Mouse (Mus musculus) midbrain, embryonic 15.5 days (tissue): ENCODE data around the gene Nr2c1. TPM values are rescaled to one million over a fixed set of nuclear protein-coding genes. Genes with fewer than 3 reads are reported as not detected.
A peak's percentile ranks its signal among the peaks of the same experiment; 100 is the strongest.

Source experiments
- ATAC-seq: fragments of 200-750 bp; cut with Nextera tagmentation; replicated peaks from 2 replicates; pipeline ENCODE4 v1.8.0; 2017; ENCODE audit warnings: moderate TSS enrichment
- H3K27ac ChIP-seq: fragments of 300-500 bp; sonication (generic); 2 replicates; pipeline ENCODE4 v1.5.1; 2015; ENCODE audit warnings: mild to moderate bottlenecking, inconsistent platforms
- H3K27me3 ChIP-seq: fragments of 300-500 bp; sonication (generic); replicated peaks from 2 replicates; pipeline ENCODE4 v1.6.1; 2015; ENCODE audit warnings: inconsistent platforms
- H3K36me3 ChIP-seq: fragments of 300-500 bp; sonication (generic); replicated peaks from 2 replicates; pipeline ENCODE4 v1.6.1; 2015; ENCODE audit warnings: inconsistent platforms
- H3K4me1 ChIP-seq: fragments of 300-500 bp; sonication (generic); 2 replicates; pipeline ENCODE4 v1.6.1; 2015; ENCODE audit warnings: inconsistent platforms
- H3K4me2 ChIP-seq: fragments of 300-500 bp; sonication (generic); 2 replicates; pipeline ENCODE4 v1.6.1; 2015; ENCODE audit warnings: inconsistent platforms, mild to moderate bottlenecking, moderate library complexity
- H3K4me3 ChIP-seq: fragments of 300-500 bp; sonication (generic); 2 replicates; pipeline ENCODE4 v1.5.1; 2015; ENCODE audit warnings: mild to moderate bottlenecking, inconsistent platforms
- H3K9ac ChIP-seq: fragments of 300-500 bp; sonication (generic); 2 replicates; pipeline ENCODE4 v1.6.1; 2015; ENCODE audit warnings: mild to moderate bottlenecking, inconsistent platforms
- H3K9me3 ChIP-seq: fragments of 300-500 bp; sonication (generic); 2 replicates; pipeline ENCODE4 v1.6.1; 2016; ENCODE audit warnings: inconsistent platforms
- WGBS: fragments of 180-500 bp; shearing (Covaris S2); methylation state at CpG from one replicate; pipeline ENCODE4 v1.1.7; 2015; ENCODE audit warnings: mixed read lengths; 5-methylcytosine and 5-hydroxymethylcytosine counted together
- polyA plus RNA-seq: library from polyadenylated mRNA; unstranded; fragments of >200 nt; fragmentation: Nextera tagmentation; extraction: Ambion mirVana; gene quantifications from 2 replicates; pipeline ENCODE4 v1.2.1, GENCODE M21; 2015

The Nr2c1 gene
- polyA plus RNA-seq, 1 experiment from 2014 or later = 8.0 TPM

DNA sequence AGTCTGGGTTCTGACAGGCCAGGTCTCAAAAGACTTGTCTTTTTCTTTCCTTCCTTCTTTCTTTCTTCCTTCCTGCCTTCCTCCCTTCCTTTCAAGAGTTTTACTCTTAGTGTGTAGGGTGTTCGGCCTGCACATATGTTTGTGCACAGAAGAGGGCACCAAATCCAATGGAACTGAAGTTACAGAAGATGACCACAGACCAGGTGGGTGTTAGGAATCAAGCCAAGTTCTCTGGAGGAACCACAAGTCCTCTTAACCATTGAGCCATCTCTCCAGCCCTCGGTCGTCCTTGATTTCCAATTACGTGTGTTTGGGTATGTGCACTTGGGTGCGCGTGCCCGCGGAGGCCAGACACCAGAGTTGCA, 450 bp upstream of the Nr2c1 start:
- Histone ChIP-seq H3K4me1 (peaks cover 16% of the 10 kb centered on the region), H3K36me3 (no peaks in the 10 kb centered on the region), H3K9ac (peak overlapping the region; percentile 70), H3K4me3 (peak overlapping the region; percentile 70), H3K27ac (peak overlapping the region; percentile 80), H3K27me3 (no peaks in the 10 kb centered on the region), H3K9me3 (no peaks in the 10 kb centered on the region), H3K4me2 (peak overlapping the region; percentile 63)
- WGBS = 13% methylated on average over 8 of the region's 8 CpGs
- ATAC-seq = no peak

DNA sequence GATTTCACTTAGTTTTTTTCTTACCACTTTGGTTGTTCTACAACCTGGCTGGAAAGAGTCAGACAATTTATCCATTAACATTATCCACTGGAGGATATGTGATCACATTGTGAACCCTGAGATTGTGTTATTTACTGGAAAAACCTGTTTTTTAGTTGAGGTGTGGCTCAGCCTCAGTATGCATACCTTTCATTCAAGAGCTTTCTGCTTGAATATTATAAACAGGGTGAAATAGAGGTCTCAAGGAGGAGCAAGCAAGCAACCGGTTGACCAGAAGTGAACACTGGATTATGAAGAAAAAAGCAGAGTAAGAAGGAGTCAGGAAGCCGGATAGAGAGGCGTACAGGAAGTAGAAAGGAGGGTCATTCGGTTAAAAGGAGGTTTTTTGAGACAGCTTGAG, 3.7 kb downstream of the Nr2c1 start:
- H3K4me2 ChIP-seq = no peak overlapping the region
- 85% methylated on average over 4 of the region's 4 CpGs for WGBS

DNA sequence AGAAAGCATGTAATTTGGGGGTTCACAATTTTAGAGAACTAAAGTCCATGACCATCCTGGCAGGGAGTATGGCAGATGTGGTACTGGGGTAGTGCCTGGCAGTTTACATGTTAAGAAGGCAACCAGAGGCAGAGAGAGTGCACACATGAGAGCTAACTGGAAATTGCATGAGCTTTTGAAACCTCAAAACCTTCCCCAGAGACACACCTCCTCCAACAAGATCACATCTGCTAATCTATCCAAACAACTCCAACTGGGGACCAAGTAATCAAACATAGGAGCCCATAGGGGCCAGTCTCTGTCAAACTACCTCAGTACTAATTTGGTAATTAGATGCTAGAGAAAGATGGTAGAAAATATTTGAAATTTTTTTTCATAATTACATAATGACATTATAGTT, 6.0 kb downstream of the Nr2c1 start:
- Histone ChIP-seq H3K4me1 (peaks cover 12% of the 10 kb centered on the region), H3K36me3 (no peaks in the 10 kb centered on the region), H3K9me3 (no peaks in the 10 kb centered on the region), H3K4me2 (no peak overlapping the region), H3K27ac (no peak overlapping the region), H3K4me3 (no peak overlapping the region), H3K9ac (no peak overlapping the region), H3K27me3 (no peaks in the 10 kb centered on the region)
- no peak for ATAC-seq

More for the DNA sequence above, 3.7 kb downstream of the Nr2c1 start:
- no peak overlapping the region for H3K27ac ChIP-seq
- H3K4me1 ChIP-seq = peaks cover 16% of the 10 kb centered on the region
- H3K4me3 ChIP-seq = no peak overlapping the region
- no peak overlapping the region for H3K9ac ChIP-seq
- no peak for ATAC-seq
- no peaks in the 10 kb centered on the region for H3K9me3 ChIP-seq
- H3K36me3 ChIP-seq = no peaks in the 10 kb centered on the region
- no peaks in the 10 kb centered on the region for H3K27me3 ChIP-seq

DNA sequence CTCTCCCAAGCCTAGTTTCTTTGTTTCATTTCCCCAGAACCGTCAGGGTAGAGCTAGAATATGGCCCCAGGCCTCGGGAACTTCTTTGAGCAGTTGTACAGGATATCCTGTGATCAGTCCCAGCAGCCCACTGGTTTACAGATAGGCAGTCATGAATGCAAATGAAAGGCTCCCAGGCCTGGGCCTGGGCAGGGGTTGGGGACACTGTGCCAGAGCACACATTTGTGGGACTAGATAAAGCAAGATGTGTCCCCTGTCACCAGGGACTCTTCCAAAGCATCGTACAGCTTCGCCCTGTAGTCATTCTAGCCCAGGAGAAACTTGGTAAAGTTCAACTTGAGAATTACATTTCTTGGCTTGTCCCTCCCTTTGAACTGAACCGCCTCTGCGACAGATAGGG, 11.1 kb downstream of the Nr2c1 start:
- no peak overlapping the region for H3K27ac ChIP-seq
- no peak overlapping the region for H3K4me2 ChIP-seq
- H3K36me3 ChIP-seq = peaks cover 16% of the 10 kb centered on the region; the same call in 1 of the 2 replicates
- H3K9me3 ChIP-seq = no peaks in the 10 kb centered on the region
- no peak overlapping the region for H3K4me3 ChIP-seq
- WGBS = 90% methylated on average over 6 of the region's 6 CpGs
- no peak overlapping the region for H3K9ac ChIP-seq
- no peaks in the 10 kb centered on the region for H3K27me3 ChIP-seq
- no peak for ATAC-seq
- no peaks in the 10 kb centered on the region for H3K4me1 ChIP-seq

DNA sequence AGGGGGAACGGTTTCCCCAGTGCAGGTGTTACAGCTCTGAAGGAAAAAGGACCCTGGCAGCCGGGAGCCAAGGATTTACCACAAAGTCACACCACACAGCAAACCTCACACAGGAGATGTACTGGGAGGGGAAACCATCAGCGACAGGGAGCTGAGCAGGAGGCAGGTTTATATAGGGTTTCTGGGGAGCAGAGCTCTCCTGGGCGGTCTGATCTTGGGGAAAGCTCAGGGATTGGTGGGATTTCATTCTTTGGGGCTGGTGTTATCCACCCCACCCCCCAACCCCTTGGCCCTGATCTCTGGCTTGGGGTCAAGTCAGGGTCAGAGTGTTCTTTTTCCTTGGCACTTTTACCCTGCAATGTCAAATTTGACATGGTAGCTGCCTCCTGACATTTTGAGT, 11.6 kb downstream of the Nr2c1 start:
- no peak for ATAC-seq
- Histone ChIP-seq H3K27me3 (no peaks in the 10 kb centered on the region), H3K9ac (no peak overlapping the region), H3K36me3 (peaks cover 20% of the 10 kb centered on the region; the same call in 1 of the 2 replicates), H3K4me1 (no peaks in the 10 kb centered on the region), H3K9me3 (no peaks in the 10 kb centered on the region), H3K4me3 (no peak overlapping the region), H3K4me2 (no peak overlapping the region), H3K27ac (no peak overlapping the region)
- WGBS = 91% methylated on average over 4 of the region's 4 CpGs

DNA sequence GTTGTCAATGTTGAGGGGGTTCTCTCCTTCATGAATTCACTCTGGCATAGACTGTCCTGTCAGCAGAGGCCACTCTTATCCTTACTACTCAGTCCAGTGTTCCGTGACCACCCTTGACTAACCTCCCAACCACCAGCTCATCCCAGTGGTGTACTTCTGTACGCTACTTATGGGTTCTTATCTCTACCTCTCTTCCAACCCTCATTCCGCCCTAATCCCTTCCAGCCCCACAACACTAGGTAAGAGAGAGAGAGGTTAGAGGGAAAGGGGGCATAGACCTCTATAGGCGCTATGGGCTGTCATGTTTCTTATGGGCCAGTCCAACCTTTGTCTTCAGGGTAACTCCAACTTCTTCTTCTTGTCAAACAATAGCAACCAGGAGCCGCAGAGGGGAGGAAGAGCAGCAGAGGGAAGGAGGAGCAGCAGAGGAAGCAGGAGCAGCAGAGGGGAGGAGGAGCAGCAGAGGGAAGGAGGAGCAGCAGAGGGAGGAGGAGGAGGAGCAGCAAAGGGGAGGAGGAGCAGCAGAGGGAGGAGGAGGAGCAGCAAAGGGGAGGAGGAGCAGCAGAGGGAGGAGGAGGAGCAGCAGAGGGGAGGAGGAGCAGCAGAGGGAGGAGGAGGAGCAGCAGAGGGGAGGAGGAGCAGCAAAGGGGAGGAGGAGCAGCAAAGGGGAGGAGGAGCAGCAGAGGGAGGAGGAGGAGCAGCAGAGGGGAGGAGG, 13.4 kb downstream of the Nr2c1 start:
- H3K4me1 ChIP-seq = no peaks in the 10 kb centered on the region
- H3K36me3 ChIP-seq = peaks cover 29% of the 10 kb centered on the region; the same call in 1 of the 2 replicates
- no peak overlapping the region for H3K27ac ChIP-seq
- no peaks in the 10 kb centered on the region for H3K9me3 ChIP-seq
- no peak overlapping the region for H3K4me3 ChIP-seq
- 94% methylated on average over 5 of the region's 5 CpGs for WGBS
- H3K27me3 ChIP-seq = no peaks in the 10 kb centered on the region
- no peak for ATAC-seq
- H3K9ac ChIP-seq = no peak overlapping the region
- H3K4me2 ChIP-seq = no peak overlapping the region

DNA sequence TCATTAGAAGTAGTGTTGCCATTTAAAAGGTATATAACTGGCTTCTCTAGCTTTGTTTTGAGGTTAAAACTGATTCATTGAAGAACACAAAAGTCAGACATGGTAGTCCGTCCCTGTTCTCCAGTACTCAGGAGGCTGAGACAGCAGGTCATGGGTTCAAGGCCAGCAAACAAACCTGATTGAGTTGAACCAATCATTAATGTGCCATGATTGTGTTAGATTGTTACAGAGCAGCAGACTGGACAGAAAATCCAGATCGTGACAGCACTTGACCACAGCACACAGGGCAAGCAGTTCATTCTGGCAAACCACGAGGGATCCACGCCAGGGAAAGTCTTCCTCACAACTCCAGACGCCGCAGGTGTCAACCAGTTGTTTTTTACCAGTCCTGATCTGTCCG, 14.2 kb downstream of the Nr2c1 start:
- Histone ChIP-seq H3K9ac (no peak overlapping the region), H3K9me3 (no peaks in the 10 kb centered on the region), H3K4me2 (no peak overlapping the region), H3K27me3 (no peaks in the 10 kb centered on the region), H3K4me3 (no peak overlapping the region), H3K36me3 (peaks cover 33% of the 10 kb centered on the region; the same call in 1 of the 2 replicates), H3K27ac (no peak overlapping the region), H3K4me1 (no peaks in the 10 kb centered on the region)
- WGBS = 94% methylated on average over 7 of the region's 7 CpGs
- no peak for ATAC-seq

DNA sequence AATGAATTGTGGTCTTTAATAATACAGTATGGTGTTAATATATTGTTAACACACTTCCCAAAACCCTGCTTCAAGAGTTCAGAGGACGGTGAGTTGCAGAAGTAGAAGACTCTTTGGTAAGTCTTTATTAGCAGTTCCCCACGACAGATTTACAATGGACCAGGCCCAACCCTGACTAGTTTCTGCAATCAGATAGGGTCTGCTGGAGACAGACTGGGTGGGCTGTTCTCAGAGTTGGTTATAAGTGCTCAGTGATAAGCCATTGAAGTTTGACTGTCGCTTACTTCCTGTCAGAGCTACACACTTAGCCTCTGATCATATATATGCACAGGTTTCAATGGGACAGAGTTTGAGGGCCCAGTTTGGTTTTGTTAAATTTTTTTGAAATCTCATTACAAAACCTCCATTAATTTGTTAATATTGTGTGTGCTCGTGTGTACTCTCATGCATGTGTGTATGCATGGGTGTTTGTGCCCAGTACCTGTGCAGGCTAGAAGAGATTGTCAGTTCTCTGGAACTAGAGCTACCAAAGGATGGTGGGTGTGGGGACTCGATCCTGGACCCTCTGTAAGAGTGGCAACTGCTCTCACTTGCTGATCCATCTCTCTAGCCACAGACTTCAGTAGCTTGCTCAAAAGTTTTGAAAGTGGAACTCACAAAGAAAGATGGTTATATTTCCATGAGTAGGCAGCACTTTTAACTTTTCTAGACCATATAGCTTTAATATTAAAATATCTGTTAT, 16.5 kb downstream of the Nr2c1 start:
- H3K36me3 ChIP-seq = peaks cover 44% of the 10 kb centered on the region; the same call in 1 of the 2 replicates
- WGBS = 83% methylated on average over 5 of the region's 5 CpGs

DNA sequence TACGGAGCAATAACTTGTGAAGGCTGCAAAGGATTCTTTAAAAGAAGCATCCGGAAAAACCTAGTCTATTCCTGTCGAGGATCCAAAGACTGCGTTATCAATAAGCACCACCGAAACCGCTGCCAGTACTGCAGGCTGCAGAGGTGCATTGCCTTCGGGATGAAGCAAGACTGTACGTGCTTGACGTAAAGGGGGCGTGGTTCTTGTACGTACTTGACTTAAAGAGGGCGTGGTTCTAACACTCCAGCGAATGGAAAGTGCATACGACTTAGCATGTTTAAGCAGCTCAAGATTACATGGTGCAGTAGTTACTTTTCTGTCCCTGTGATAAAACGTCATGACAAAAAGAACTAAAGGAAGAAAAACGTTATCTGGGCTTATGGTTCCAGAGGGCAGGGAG, 17.6 kb downstream of the Nr2c1 start:
- H3K9ac ChIP-seq = no peak overlapping the region
- no peaks in the 10 kb centered on the region for H3K4me1 ChIP-seq
- H3K4me3 ChIP-seq = no peak overlapping the region
- peaks cover 48% of the 10 kb centered on the region for H3K36me3 ChIP-seq
- ATAC-seq = no peak
- no peaks in the 10 kb centered on the region for H3K9me3 ChIP-seq
- 92% methylated on average over 16 of the region's 16 CpGs for WGBS
- no peak overlapping the region for H3K4me2 ChIP-seq
- no peak overlapping the region for H3K27ac ChIP-seq
- H3K27me3 ChIP-seq = no peaks in the 10 kb centered on the region

More for the DNA sequence above, 16.5 kb downstream of the Nr2c1 start:
- Histone ChIP-seq H3K27ac (no peak overlapping the region), H3K4me3 (no peak overlapping the region), H3K9me3 (no peaks in the 10 kb centered on the region), H3K4me1 (no peaks in the 10 kb centered on the region), H3K9ac (no peak overlapping the region), H3K27me3 (no peaks in the 10 kb centered on the region), H3K4me2 (no peak overlapping the region)
- ATAC-seq = no peak

DNA sequence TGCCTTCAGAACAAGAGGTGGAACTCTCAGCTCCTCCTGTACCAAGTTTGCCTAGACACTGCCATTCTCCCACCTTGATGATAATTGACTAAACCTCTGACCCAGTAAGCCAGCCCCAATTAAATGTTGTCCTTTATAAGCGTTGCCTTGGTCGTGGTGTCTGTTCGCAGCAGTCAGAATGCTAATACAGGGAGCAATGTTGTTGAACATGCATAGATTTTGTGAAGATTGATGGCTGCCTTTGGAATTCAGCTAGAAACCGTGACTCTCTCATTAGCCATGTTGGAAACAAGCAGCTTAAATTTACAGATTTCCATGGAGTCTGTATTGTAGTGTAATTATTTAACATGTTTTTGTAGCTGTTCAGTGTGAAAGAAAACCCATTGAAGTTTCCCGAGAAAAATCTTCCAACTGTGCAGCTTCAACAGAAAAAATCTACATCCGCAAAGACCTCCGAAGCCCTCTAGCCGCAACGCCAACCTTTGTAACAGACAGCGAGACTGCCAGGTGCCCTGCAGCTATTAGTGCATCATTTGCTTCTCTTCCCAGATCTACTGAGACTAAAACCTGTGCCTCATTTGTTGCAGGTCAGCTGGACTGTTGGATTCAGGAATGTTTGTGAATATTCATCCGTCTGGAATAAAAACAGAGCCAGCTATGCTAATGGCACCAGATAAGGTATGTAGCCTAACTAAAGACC, 19.4 kb downstream of the Nr2c1 start:
- H3K9ac ChIP-seq = no peak overlapping the region
- no peak for ATAC-seq
- H3K4me2 ChIP-seq = no peak overlapping the region
- peaks cover 9% of the 10 kb centered on the region for H3K4me1 ChIP-seq
- H3K4me3 ChIP-seq = no peak overlapping the region
- no peaks in the 10 kb centered on the region for H3K9me3 ChIP-seq
- no peaks in the 10 kb centered on the region for H3K27me3 ChIP-seq
- H3K36me3 ChIP-seq = peaks cover 49% of the 10 kb centered on the region
- H3K27ac ChIP-seq = 0 out of 2 replicates have a peak overlapping the region, but pooled peaks have one; percentile 20
- WGBS = 51% methylated on average over 11 of the region's 11 CpGs

DNA sequence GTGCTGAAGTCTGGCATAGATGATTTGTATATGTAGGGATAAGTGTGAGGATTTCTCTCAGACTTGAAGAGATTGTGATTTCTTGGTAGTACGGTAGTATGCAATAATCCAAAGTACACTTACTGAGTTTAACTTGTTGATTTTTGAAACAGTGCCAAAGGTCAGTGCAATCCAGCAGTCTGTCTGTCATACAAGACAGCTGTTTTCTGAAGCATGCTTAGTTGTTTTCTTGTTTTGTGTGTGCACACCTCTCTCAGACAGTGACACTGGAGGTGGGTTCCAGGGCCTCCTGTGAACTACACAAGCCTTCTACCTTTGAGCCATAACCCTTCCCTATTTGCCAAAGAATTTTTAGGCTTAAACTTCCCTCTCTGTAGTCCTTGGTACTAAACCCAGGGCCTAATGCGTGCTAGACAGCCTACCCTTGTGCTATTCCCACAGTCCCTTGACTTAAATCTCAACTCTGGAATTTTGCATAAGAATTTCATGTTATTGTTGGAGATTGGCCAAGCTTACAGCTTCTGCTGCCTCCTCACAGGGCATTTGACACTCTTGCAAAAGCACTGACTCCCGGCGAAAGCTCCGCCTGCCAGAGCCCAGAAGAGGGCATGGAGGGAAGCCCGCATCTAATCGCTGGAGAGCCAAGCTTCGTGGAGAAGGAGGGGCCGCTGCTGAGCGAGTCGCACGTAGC, 23.8 kb downstream of the Nr2c1 start:
- Histone ChIP-seq H3K9me3 (no peaks in the 10 kb centered on the region), H3K27me3 (no peaks in the 10 kb centered on the region), H3K9ac (no peak overlapping the region), H3K4me3 (no peak overlapping the region), H3K36me3 (peaks cover 45% of the 10 kb centered on the region), H3K27ac (no peak overlapping the region), H3K4me1 (peaks cover 22% of the 10 kb centered on the region), H3K4me2 (peak overlapping the region; percentile 12; the same call in 1 of the 2 replicates)
- 24% methylated on average over 12 of the region's 12 CpGs for whole genome bisulfite sequencing
- no peak; the same call in none of the 2 replicates for ATAC-seq

DNA sequence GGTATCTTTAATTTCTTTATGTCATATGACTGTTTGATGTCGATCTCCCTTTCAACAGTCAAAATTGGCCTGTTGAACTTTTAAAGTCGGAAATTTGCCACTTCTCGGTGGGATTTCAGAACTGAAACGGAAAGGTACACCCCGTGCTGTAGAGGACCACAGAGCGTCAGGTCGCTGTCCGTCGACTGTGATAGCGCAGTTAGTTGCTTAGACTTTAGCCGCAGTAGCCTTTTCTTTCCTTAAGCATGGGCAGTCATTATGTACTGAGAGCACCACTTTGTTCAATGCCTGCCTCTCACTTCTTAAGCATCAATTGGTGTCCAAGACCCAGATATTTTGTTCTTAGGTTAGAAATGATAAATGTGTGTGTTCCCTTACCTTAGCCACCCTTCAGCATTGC, 24.3 kb downstream of the Nr2c1 start:
- peak overlapping the region; percentile 12; the same call in 1 of the 2 replicates for H3K4me2 ChIP-seq
- H3K4me3 ChIP-seq = no peak overlapping the region
- peaks cover 42% of the 10 kb centered on the region for H3K36me3 ChIP-seq
- ATAC-seq = peak; percentile 54; the same call in 1 of the 2 replicates
- peaks cover 22% of the 10 kb centered on the region for H3K4me1 ChIP-seq
- no peaks in the 10 kb centered on the region for H3K9me3 ChIP-seq
- H3K27ac ChIP-seq = no peak overlapping the region
- 43% methylated on average over 11 of the region's 11 CpGs for WGBS
- no peak overlapping the region for H3K9ac ChIP-seq
- H3K27me3 ChIP-seq = no peaks in the 10 kb centered on the region
